Mouse (Mus musculus) CD4-positive, CD25-positive, alpha-beta regulatory T cell, adult 2 months (primary cell): ENCODE measurements around the gene Eloa.

Source experiments
- DNase-seq: peaks from one replicate; pipeline ENCODE4 v3.0.0-alpha.2; 2012; ENCODE audit warnings: low read depth, low spot score

Eloa gene

GRCm38 (mm10) chr4:136021549-136022047, at the start of gene Eloa:
Gene Eloa (minus strand): TSS chr4:136021763.
- peak; percentile 100 for DNase-seq

GRCm38 (mm10) chr4:136071178-136071714, 49.7 kb upstream of the Eloa start:
- peak; percentile 92 for DNase-seq

GRCm38 (mm10) chr4:136070592-136070991, 49.0 kb upstream of the Eloa start:
- DNase-seq: no peak

- DNase-seq: peak; percentile 95
Measured at GRCm38 (mm10) chr4:136069954-136070353, 48.4 kb upstream of the Eloa start.

GRCm38 (mm10) chr4:136069313-136069712, 47.8 kb upstream of the Eloa start:
- no peak for DNase-seq

GRCm38 (mm10) chr4:136063143-136063542, 41.6 kb upstream of the Eloa start:
- DNase-seq: no peak

- DNase-seq: peak; percentile 92
Measured at GRCm38 (mm10) chr4:136059800-136060488, 38.4 kb upstream of the Eloa start.

- DNase-seq: no peak
Measured at GRCm38 (mm10) chr4:136057916-136058315, 36.4 kb upstream of the Eloa start.

GRCm38 (mm10) chr4:136056030-136056429, 34.5 kb upstream of the Eloa start:
- no peak for DNase-seq

- DNase-seq: peak; percentile 33
Measured at GRCm38 (mm10) chr4:136053843-136054242, 32.3 kb upstream of the Eloa start.

- DNase-seq: peak; percentile 95
Measured at GRCm38 (mm10) chr4:136053247-136053596, 31.7 kb upstream of the Eloa start, which contains the start of gene Rpl11. Gene Rpl11 (minus strand): TSS chr4:136053428.

- DNase-seq: no peak
Measured at GRCm38 (mm10) chr4:136052534-136053246, 31.1 kb upstream of the Eloa start.

- DNase-seq: no peak
Measured at GRCm38 (mm10) chr4:136052060-136052459, 30.5 kb upstream of the Eloa start.

- DNase-seq: no peak
Measured at GRCm38 (mm10) chr4:136050226-136050625, 28.7 kb upstream of the Eloa start.

GRCm38 (mm10) chr4:136048291-136049032, 26.9 kb upstream of the Eloa start:
- DNase-seq: no peak

- DNase-seq: no peak
Measured at GRCm38 (mm10) chr4:136047626-136048025, 26.1 kb upstream of the Eloa start.

GRCm38 (mm10) chr4:136046888-136047287, 25.3 kb upstream of the Eloa start:
- DNase-seq: no peak

GRCm38 (mm10) chr4:136045091-136045490, 23.5 kb upstream of the Eloa start:
- no peak for DNase-seq

- no peak for DNase-seq
Measured at GRCm38 (mm10) chr4:136043784-136044400, 22.3 kb upstream of the Eloa start.

GRCm38 (mm10) chr4:136035078-136035477, 13.5 kb upstream of the Eloa start:
- no peak for DNase-seq

GRCm38 (mm10) chr4:136033231-136033630, 11.7 kb upstream of the Eloa start:
- DNase-seq: no peak
